Mouse (Mus musculus) bone marrow, adult 2 months (tissue): Measurements from ENCODE around the gene Nop9.

Source experiments
- CTCF ChIP-seq: fragments of 200-500 bp; IDR thresholded peaks from 2 replicates; pipeline ENCODE4 v1.5.1; 2011; ENCODE audit warnings: low read length, control low read depth; ENCODE audit not compliant: control insufficient read depth, insufficient read depth
- POLR2A ChIP-seq: fragments of 200-500 bp; IDR thresholded peaks from 2 replicates; pipeline ENCODE4 v1.6.1; 2011; ENCODE audit warnings: low read depth, mild to moderate bottlenecking, control low read depth, low read length, borderline replicate concordance; ENCODE audit not compliant: control insufficient read depth

DNA sequence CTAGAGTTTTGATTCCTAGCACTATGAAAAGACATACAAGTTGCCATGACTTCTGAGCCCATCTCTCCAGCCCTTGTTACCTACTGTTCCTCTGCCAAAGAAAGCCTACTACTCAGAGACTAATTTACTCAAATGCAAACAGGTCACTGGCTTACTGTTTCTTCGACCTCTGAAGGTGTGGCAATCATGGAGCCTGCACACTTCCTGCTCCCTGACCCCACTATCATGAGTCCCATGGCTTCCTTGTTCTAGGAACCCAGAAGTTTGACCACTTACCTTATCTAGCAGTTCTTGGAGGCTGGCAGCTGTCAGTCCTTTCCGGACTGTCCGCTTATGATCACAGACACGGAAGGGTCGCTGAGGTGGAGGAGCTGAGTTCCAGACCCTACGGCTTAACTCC lies 12.1 kb downstream of the Nop9 start:
- TF ChIP-seq POLR2A (no peak), CTCF (no peak)
